ENCODE assay signal across 8 mouse cellular contexts in genomic region chr10:7725751-7726500, GRCm38 (mm10). TPM values are rescaled to one million over a fixed set of nuclear protein-coding genes. Genes with fewer than 3 reads are reported as not detected.
DNase-seq lines count a peak whose midpoint lies in the region; ATAC-seq and TF ChIP-seq lines count a peak whose summit lies in the region.

Gene Katna1, plus strand, starts transcription at chr10:7726000.

- TF ChIP-seq CTCF in bone marrow, adult 2 months (IDR thresholded peaks at IDR 0.05; ENCODE audit: control insufficient read depth, insufficient read depth, low read length) = no peak
- no peak for TF ChIP-seq CTCF in midbrain, postnatal 0 days (IDR thresholded peaks at IDR 0.05)

- H3K27me3 ChIP-seq in embryonic facial prominence, embryonic 15.5 days = no peaks in the 10 kb centered on the region
- H3K27me3 ChIP-seq in limb, embryonic 14.5 days (ENCODE audit: control insufficient read depth, insufficient read depth, low read length) = no peaks in the 10 kb centered on the region
- no peaks in the 10 kb centered on the region for H3K27me3 ChIP-seq in midbrain, postnatal 0 days (ENCODE audit: insufficient read depth, low read length)

- peak; percentile 98 for DNase-seq in 416B (ENCODE audit: low read depth)
- DNase-seq in heart, adult 8-10 months (ENCODE audit: low spot score) = peak; percentile 92
- peak; percentile 97 for DNase-seq in kidney, adult 9 months
- peak; percentile 96 for DNase-seq in limb, embryonic 14.5 days (ENCODE audit: low spot score)
- DNase-seq in midbrain, postnatal 0 days (ENCODE audit: low spot score) = peak; percentile 93
- peak; percentile 90 to 92 for DNase-seq in spleen, postnatal 14 days (ENCODE audit: low spot score in 2 of 2)

- H3K4me2 ChIP-seq in embryonic facial prominence, embryonic 15.5 days (replicated peaks) = peak within 1 kb of the TSS; percentile 77
- H3K4me2 ChIP-seq in limb, embryonic 14.5 days (replicated peaks; ENCODE audit: low read depth, low read length, severe bottlenecking) = peak within 1 kb of the TSS; percentile 60
- H3K4me2 ChIP-seq in midbrain, postnatal 0 days (ENCODE audit: low read depth, low read length, poor library complexity, severe bottlenecking) = peak within 1 kb of the TSS; percentile 67

- WGBS in bone marrow, adult 2 months = under 1% methylated on average over 49 of the region's 49 CpGs
- WGBS in embryonic facial prominence, embryonic 15.5 days = under 1% methylated on average over 49 of the region's 49 CpGs
- 1% methylated on average over 49 of the region's 49 CpGs for WGBS in limb, embryonic 14.5 days
- WGBS in midbrain, postnatal 0 days = under 1% methylated on average over 49 of the region's 49 CpGs

- no peaks in the 10 kb centered on the region for H3K36me3 ChIP-seq in embryonic facial prominence, embryonic 15.5 days
- H3K36me3 ChIP-seq in limb, embryonic 14.5 days (ENCODE audit: control insufficient read depth, insufficient read depth, low read length) = no peaks in the 10 kb centered on the region
- H3K36me3 ChIP-seq in midbrain, postnatal 0 days (ENCODE audit: insufficient read depth, low read length) = no peaks in the 10 kb centered on the region

- no peaks in the 10 kb centered on the region; the same call in 1 of the 2 replicates for H3K4me1 ChIP-seq in bone marrow, adult 2 months (ENCODE audit: control insufficient read depth, insufficient read depth, low read length)
- peaks cover 5% of the 10 kb centered on the region for H3K4me1 ChIP-seq in embryonic facial prominence, embryonic 15.5 days
- H3K4me1 ChIP-seq in limb, embryonic 14.5 days (ENCODE audit: control insufficient read depth, insufficient read depth, low read length) = peaks cover 5% of the 10 kb centered on the region
- H3K4me1 ChIP-seq in midbrain, postnatal 0 days (ENCODE audit: insufficient read depth, low read length) = no peaks in the 10 kb centered on the region

- no peaks in the 10 kb centered on the region for H3K9me3 ChIP-seq in embryonic facial prominence, embryonic 15.5 days (replicated peaks)
- no peaks in the 10 kb centered on the region for H3K9me3 ChIP-seq in limb, embryonic 14.5 days (ENCODE audit: control insufficient read depth, low read length)
- no peaks in the 10 kb centered on the region for H3K9me3 ChIP-seq in midbrain, postnatal 0 days (ENCODE audit: low read length)

- peak; percentile 97 for ATAC-seq in embryonic facial prominence, embryonic 15.5 days (ENCODE audit: insufficient number of reproducible peaks, low FRiP score, low TSS enrichment, low read depth)
- ATAC-seq in limb, embryonic 14.5 days (ENCODE audit: low FRiP score, low read depth) = peak; percentile 99
- ATAC-seq in midbrain, postnatal 0 days (ENCODE audit: low FRiP score) = peak; percentile 99

- peak; percentile 48; the same call in 1 of the 2 replicates for TF ChIP-seq POLR2A in bone marrow, adult 2 months (IDR thresholded peaks at IDR 0.05; ENCODE audit: borderline replicate concordance, control insufficient read depth, low read depth, low read length)
- TF ChIP-seq POLR2A in limb, embryonic 14.5 days (IDR thresholded peaks at IDR 0.05; ENCODE audit: borderline replicate concordance, extremely low read depth, insufficient read depth, insufficient read length) = peak; percentile 73; the same call in 1 of the 2 replicates

- H3K4me3 ChIP-seq in bone marrow, adult 2 months (replicated peaks; ENCODE audit: control insufficient read depth, low read depth, low read length) = peak within 1 kb of the TSS; percentile 83
- H3K4me3 ChIP-seq in embryonic facial prominence, embryonic 15.5 days (replicated peaks) = peak within 1 kb of the TSS; percentile 88
- H3K4me3 ChIP-seq in limb, embryonic 14.5 days (replicated peaks; ENCODE audit: low read length) = peak within 1 kb of the TSS; percentile 88
- H3K4me3 ChIP-seq in midbrain, postnatal 0 days (ENCODE audit: low read depth, low read length) = peak within 1 kb of the TSS; percentile 83

- H3K27ac ChIP-seq in bone marrow, adult 2 months (ENCODE audit: control insufficient read depth, insufficient read depth, low read depth, low read length, poor library complexity) = peak within 1 kb of the TSS; percentile 69
- H3K27ac ChIP-seq in embryonic facial prominence, embryonic 15.5 days (replicated peaks) = peak within 1 kb of the TSS; percentile 84
- H3K27ac ChIP-seq in limb, embryonic 14.5 days (replicated peaks; ENCODE audit: low read depth, low read length) = peak within 1 kb of the TSS; percentile 72
- peak within 1 kb of the TSS; percentile 67 for H3K27ac ChIP-seq in midbrain, postnatal 0 days (ENCODE audit: low read depth, low read length)

- peak within 1 kb of the TSS; percentile 65 for H3K9ac ChIP-seq in embryonic facial prominence, embryonic 15.5 days
- H3K9ac ChIP-seq in limb, embryonic 14.5 days (ENCODE audit: low read depth, low read length, severe bottlenecking) = peak within 1 kb of the TSS; percentile 77
- peak within 1 kb of the TSS; percentile 64 for H3K9ac ChIP-seq in midbrain, postnatal 0 days (replicated peaks; ENCODE audit: low read length, poor library complexity, severe bottlenecking)

RNA-seq across cellular contexts. Expression of gene Katna1, which starts in this region (rescaled TPM):
- polyA plus RNA-seq in bone marrow, adult 2 months (2011; ENCODE audit: insufficient read depth, insufficient read length, low replicate concordance, missing spikeins) = 20.5 and 71.3 TPM in 2 replicates
- 53.7 and 58.5 TPM in 2 replicates for polyA plus RNA-seq in embryonic facial prominence, embryonic 15.5 days (2015; fragmentation: Nextera tagmentation; extraction: Ambion mirVana)
- total RNA-seq in heart, adult 8-10 months (2022) = 10 to 100 TPM; 10.1 to 14.0 (median 13.7) TPM
- 16.6 and 22.7 TPM in 2 replicates for polyA plus RNA-seq in limb, embryonic 14.5 days (2012; rRNA removed)
- polyA plus RNA-seq in limb, embryonic 14.5 days (2014; fragmentation: Nextera tagmentation; extraction: Ambion mirVana) = 58.4 and 59.8 TPM in 2 replicates
- 12.6 and 13.3 TPM in 2 replicates for total RNA-seq in midbrain, postnatal 0 days (2014; rRNA removed)
- polyA plus RNA-seq in midbrain, postnatal 0 days (2015; fragmentation: Nextera tagmentation; extraction: Ambion mirVana) = 15.5 and 17.2 TPM in 2 replicates

Comparison
In these comparisons a context has a peak if more than half of its experiments do, and no peak if none do; other contexts are left out.
1. Peak in every context shown above with its lines: DNase-seq, ATAC-seq, H3K4me3 ChIP-seq and H3K27ac ChIP-seq.